Mouse (Mus musculus) midbrain, embryonic 11.5 days (tissue): ENCODE results near the gene Tmem131. TPM values are rescaled to one million over a fixed set of nuclear protein-coding genes. Genes with fewer than 3 reads are reported as not detected.

Experiments used
- ATAC-seq: fragments of 200-750 bp; cut with Nextera tagmentation; 2 replicates; pipeline ENCODE4 v1.8.0; 2017; ENCODE audit warnings: moderate TSS enrichment, moderate library complexity; ENCODE audit not compliant: low FRiP score
- DNase-seq: peaks from one replicate; pipeline ENCODE4 v3.0.0; 2015; ENCODE audit warnings: low spot score; ENCODE audit errors: missing footprints
- H3K27ac ChIP-seq: fragments of 300-500 bp; sonication (generic); 2 replicates; pipeline ENCODE4 v1.5.1; 2014; ENCODE audit warnings: low read depth, low read length
- H3K27me3 ChIP-seq: fragments of 300-500 bp; sonication (generic); 2 replicates; pipeline ENCODE4 v1.6.1; 2014; ENCODE audit warnings: mild to moderate bottlenecking, low read length, moderate library complexity, mixed read lengths; ENCODE audit not compliant: control insufficient read depth, insufficient read depth
- H3K36me3 ChIP-seq: fragments of 300-500 bp; sonication (generic); 2 replicates; pipeline ENCODE4 v1.6.1; 2014; ENCODE audit warnings: mild to moderate bottlenecking, low read length, moderate library complexity, mixed read lengths; ENCODE audit not compliant: control insufficient read depth, insufficient read depth
- H3K4me1 ChIP-seq: fragments of 300-500 bp; sonication (generic); 2 replicates; pipeline ENCODE4 v1.6.1; 2014; ENCODE audit warnings: low read length; ENCODE audit not compliant: control insufficient read depth, insufficient read depth
- H3K4me2 ChIP-seq: fragments of 300-500 bp; sonication (generic); 2 replicates; pipeline ENCODE4 v1.6.1; 2014; ENCODE audit warnings: mild to moderate bottlenecking, moderate library complexity
- H3K4me3 ChIP-seq: fragments of 300-500 bp; sonication (generic); 2 replicates; pipeline ENCODE4 v1.5.1; 2014; ENCODE audit warnings: low read depth, low read length
- H3K9ac ChIP-seq: fragments of 300-500 bp; sonication (generic); 2 replicates; pipeline ENCODE4 v1.6.1; 2014; ENCODE audit warnings: low read length
- H3K9me3 ChIP-seq: fragments of 300-500 bp; sonication (generic); 2 replicates; pipeline ENCODE4 v1.6.1; 2016; ENCODE audit warnings: low read length; ENCODE audit not compliant: control insufficient read depth
- WGBS: fragments of 180-500 bp; shearing (Covaris S2); extraction: QIAGEN DNeasy Blood & Tissue Kit; methylation state at CpG from one replicate; pipeline ENCODE4 v1.1.7; 2014; 5-methylcytosine and 5-hydroxymethylcytosine counted together
- polyA plus RNA-seq: library from polyadenylated mRNA; unstranded; fragments of >200 nt; fragmentation: Nextera tagmentation; extraction: Ambion mirVana; gene quantifications from 2 replicates; pipeline ENCODE4 v1.2.1, GENCODE M21; 2014

The Tmem131 gene
- polyA plus RNA-seq, 1 experiment from 2014 or later: 14.7 TPM

GRCm38 (mm10) chr1:36785238-36785641, 158.2 kb downstream of the Tmem131 start:
- ATAC-seq: peak; percentile 58
- Histone ChIP-seq H3K4me1 (no peaks in the 10 kb centered on the region; the same call in 1 of the 2 replicates), H3K36me3 (no peaks in the 10 kb centered on the region), H3K4me3 (peak overlapping the region; percentile 31), H3K9me3 (no peaks in the 10 kb centered on the region), H3K4me2 (peak overlapping the region; percentile 67), H3K9ac (peak overlapping the region; percentile 64), H3K27ac (no peak overlapping the region), H3K27me3 (no peaks in the 10 kb centered on the region)
- peak; percentile 94 for DNase-seq
- WGBS: 5% methylated on average over 16 of the region's 16 CpGs

GRCm38 (mm10) chr1:36784365-36785134, 158.9 kb downstream of the Tmem131 start:
- DNase-seq (peak; percentile 97), ATAC-seq (peak; percentile 73)
- no peaks in the 10 kb centered on the region for H3K9me3 ChIP-seq
- H3K9ac ChIP-seq: peak overlapping the region; percentile 64
- H3K27me3 ChIP-seq: no peaks in the 10 kb centered on the region
- H3K27ac ChIP-seq: no peak overlapping the region
- WGBS: 5% methylated on average over 20 of the region's 20 CpGs
- H3K4me1 ChIP-seq: no peaks in the 10 kb centered on the region; the same call in 1 of the 2 replicates
- peak overlapping the region; percentile 67 for H3K4me2 ChIP-seq
- H3K4me3 ChIP-seq: peak overlapping the region; percentile 31
- no peaks in the 10 kb centered on the region for H3K36me3 ChIP-seq

- no peak overlapping the region for H3K4me2 ChIP-seq
- H3K27ac ChIP-seq: no peak overlapping the region
- H3K9me3 ChIP-seq: no peaks in the 10 kb centered on the region
- no peaks in the 10 kb centered on the region for H3K27me3 ChIP-seq
- DNase-seq (no peak), ATAC-seq (no peak)
- H3K4me3 ChIP-seq: no peak overlapping the region
- no peak overlapping the region for H3K9ac ChIP-seq
- H3K36me3 ChIP-seq: no peaks in the 10 kb centered on the region
- H3K4me1 ChIP-seq: no peaks in the 10 kb centered on the region; the same call in 1 of the 2 replicates
- 83% methylated on average over 11 of the region's 11 CpGs for WGBS
Measured at GRCm38 (mm10) chr1:36782476-36782875, 161.0 kb downstream of the Tmem131 start.

- Histone ChIP-seq H3K9ac (no peak overlapping the region), H3K27me3 (no peaks in the 10 kb centered on the region), H3K4me1 (no peaks in the 10 kb centered on the region; the same call in 1 of the 2 replicates), H3K36me3 (no peaks in the 10 kb centered on the region), H3K27ac (no peak overlapping the region), H3K4me2 (no peak overlapping the region), H3K4me3 (no peak overlapping the region), H3K9me3 (no peaks in the 10 kb centered on the region)
- DNase-seq (no peak), ATAC-seq (no peak)
- 92% methylated on average over 13 of the region's 13 CpGs for WGBS
Measured at GRCm38 (mm10) chr1:36780793-36781192, 162.7 kb downstream of the Tmem131 start.

- H3K36me3 ChIP-seq: no peaks in the 10 kb centered on the region
- no peaks in the 10 kb centered on the region for H3K9me3 ChIP-seq
- ATAC-seq: no peak
- H3K4me1 ChIP-seq: no peaks in the 10 kb centered on the region
- H3K27ac ChIP-seq: no peak overlapping the region
- WGBS: 89% methylated on average over 9 of the region's 9 CpGs
- H3K4me2 ChIP-seq: no peak overlapping the region
- no peak overlapping the region for H3K4me3 ChIP-seq
- no peak for DNase-seq
- H3K27me3 ChIP-seq: peaks cover 9% of the 10 kb centered on the region; the same call in 1 of the 2 replicates
- no peak overlapping the region for H3K9ac ChIP-seq
Measured at GRCm38 (mm10) chr1:36772198-36772934, 171.1 kb downstream of the Tmem131 start.

- Histone ChIP-seq H3K9me3 (no peaks in the 10 kb centered on the region), H3K27me3 (peaks cover 9% of the 10 kb centered on the region; the same call in 1 of the 2 replicates), H3K4me3 (peak overlapping the region; percentile 19; the same call in 1 of the 2 replicates), H3K4me2 (peak overlapping the region; percentile 36), H3K27ac (no peak overlapping the region), H3K36me3 (no peaks in the 10 kb centered on the region), H3K9ac (no peak overlapping the region), H3K4me1 (no peaks in the 10 kb centered on the region)
- peak; percentile 83 for DNase-seq
- 9% methylated on average over 27 of the region's 27 CpGs for WGBS
- ATAC-seq: no peak
Measured at GRCm38 (mm10) chr1:36770998-36771397, 172.5 kb downstream of the Tmem131 start.

- Histone ChIP-seq H3K36me3 (no peaks in the 10 kb centered on the region), H3K4me2 (no peak overlapping the region), H3K27me3 (peaks cover 9% of the 10 kb centered on the region; the same call in 1 of the 2 replicates), H3K4me3 (no peak overlapping the region), H3K9ac (no peak overlapping the region), H3K27ac (no peak overlapping the region), H3K9me3 (no peaks in the 10 kb centered on the region), H3K4me1 (no peaks in the 10 kb centered on the region)
- no peak for ATAC-seq
- 91% methylated on average over 1 of the region's 1 CpGs for WGBS
- no peak for DNase-seq
Measured at GRCm38 (mm10) chr1:36769951-36770350, 173.5 kb downstream of the Tmem131 start.

- Histone ChIP-seq H3K27ac (no peak overlapping the region), H3K4me2 (no peak overlapping the region), H3K9me3 (no peaks in the 10 kb centered on the region), H3K4me3 (no peak overlapping the region), H3K36me3 (no peaks in the 10 kb centered on the region), H3K27me3 (peaks cover 9% of the 10 kb centered on the region; the same call in 1 of the 2 replicates), H3K4me1 (no peaks in the 10 kb centered on the region), H3K9ac (no peak overlapping the region)
- DNase-seq: no peak
- WGBS: 79% methylated on average over 5 of the region's 5 CpGs
- ATAC-seq: no peak
Measured at GRCm38 (mm10) chr1:36768786-36769185, 174.7 kb downstream of the Tmem131 start.

GRCm38 (mm10) chr1:36767321-36767720, 176.1 kb downstream of the Tmem131 start:
- Histone ChIP-seq H3K36me3 (no peaks in the 10 kb centered on the region), H3K27ac (no peak overlapping the region), H3K9me3 (no peaks in the 10 kb centered on the region), H3K4me2 (no peak overlapping the region), H3K27me3 (peaks cover 9% of the 10 kb centered on the region; the same call in 1 of the 2 replicates), H3K9ac (no peak overlapping the region), H3K4me1 (no peaks in the 10 kb centered on the region), H3K4me3 (no peak overlapping the region)
- DNase-seq: no peak
- 64% methylated on average over 10 of the region's 10 CpGs for WGBS
- ATAC-seq: no peak
